Mouse (Mus musculus) kidney, adult 2 months (tissue): Measurements from ENCODE around the gene Slc4a3.

Experiments
- CTCF ChIP-seq: fragments of 200-500 bp; conservative IDR thresholded peaks from 2 replicates; pipeline ENCODE4 v1.5.1; 2011; ENCODE audit warnings: low read depth, mild to moderate bottlenecking, control low read depth, low read length, moderate library complexity, mixed read lengths; ENCODE audit not compliant: insufficient read depth, insufficient read length
- POLR2A ChIP-seq: fragments of 200-500 bp; IDR thresholded peaks from one replicate; pipeline ENCODE4 v1.6.1; 2011; ENCODE audit warnings: low read depth, low read length, control low read depth

DNA sequence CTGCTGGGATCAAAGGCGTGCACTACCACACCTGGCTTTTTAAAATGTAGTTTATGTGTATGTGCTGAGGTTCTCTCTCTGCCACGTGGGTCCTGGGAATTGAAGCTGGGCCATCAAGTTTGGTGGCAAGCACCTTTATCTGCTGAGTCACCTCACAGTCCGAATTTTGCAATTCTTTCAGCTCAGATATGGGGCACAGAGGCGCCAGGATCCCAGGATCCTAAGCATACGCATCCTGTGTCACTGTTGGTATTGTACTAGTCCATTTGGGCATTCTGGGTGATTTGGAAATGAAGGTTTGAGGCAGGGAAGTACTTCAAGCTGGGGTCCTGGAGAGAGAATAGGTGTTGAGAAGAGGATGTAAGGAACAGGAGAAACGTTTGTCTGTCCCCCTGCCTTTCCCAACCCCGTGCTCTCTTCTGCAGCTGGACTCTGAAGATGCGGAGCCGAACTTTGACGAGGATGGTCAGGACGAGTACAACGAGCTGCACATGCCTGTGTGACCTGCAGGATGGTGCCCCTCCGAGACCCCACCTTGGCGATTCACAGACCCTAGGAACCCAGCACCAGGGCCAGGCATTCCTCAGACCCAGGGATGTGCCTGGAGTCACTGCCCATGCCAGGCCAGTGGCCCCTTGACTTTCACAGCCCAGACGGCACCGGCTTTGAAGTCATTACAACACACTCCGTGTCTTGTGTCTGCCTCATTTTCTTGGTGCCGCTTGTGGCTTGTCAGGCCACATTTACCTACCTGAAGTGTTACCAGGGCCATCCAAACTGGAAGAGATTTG, 12.5 kb downstream of the Slc4a3 start:
- TF ChIP-seq POLR2A (no peak), CTCF (no peak)
